Mouse (Mus musculus) olfactory bulb, adult 2 months (tissue): Measurements from ENCODE around the gene Atp7b. TPM values are rescaled to one million over a fixed set of nuclear protein-coding genes. Genes with fewer than 3 reads are reported as not detected.

Experiments used
- H3K27ac ChIP-seq: fragments of 200-500 bp; 2 replicates; pipeline ENCODE4 v1.5.1; 2012; ENCODE audit warnings: low read depth, low read length; ENCODE audit not compliant: insufficient read depth
- H3K4me1 ChIP-seq: fragments of 200-500 bp; 2 replicates; pipeline ENCODE4 v1.6.1; 2012; ENCODE audit warnings: low read length; ENCODE audit not compliant: control insufficient read depth, insufficient read depth
- H3K4me3 ChIP-seq: fragments of 200-500 bp; 2 replicates; pipeline ENCODE4 v1.5.1; 2012; ENCODE audit warnings: mild to moderate bottlenecking, low read depth, low read length, moderate library complexity; ENCODE audit not compliant: insufficient read depth
- CTCF ChIP-seq: fragments of 200-500 bp; IDR thresholded peaks from 2 replicates; pipeline ENCODE4 v1.5.1; 2012; ENCODE audit warnings: low read depth, mild to moderate bottlenecking, low read length, moderate library complexity; ENCODE audit not compliant: insufficient read depth
- POLR2A ChIP-seq: fragments of 200-500 bp; IDR thresholded peaks from 2 replicates; pipeline ENCODE4 v1.6.1; 2012; ENCODE audit warnings: mild to moderate bottlenecking, low read depth, low read length, moderate library complexity; ENCODE audit not compliant: insufficient read depth
- WGBS: fragments of 180-500 bp; shearing (Covaris S2); methylation state at CpG from one replicate; pipeline ENCODE4 v1.1.7; 2018; 5-methylcytosine and 5-hydroxymethylcytosine counted together
- polyA plus RNA-seq: library from polyadenylated mRNA; stranded (reverse); fragments of >200 nt; gene quantifications from 2 replicates; pipeline ENCODE4 v1.2.4, GENCODE M21; 2012; ENCODE audit warnings: low replicate concordance; ENCODE audit not compliant: missing spikeins, insufficient read depth, insufficient read length

Atp7b gene
- polyA plus RNA-seq, result not detected in 2 replicates

GRCm38 (mm10) chr8:22059821-22060445 is at the start of gene Atp7b:
TSS of gene Atp7b (minus strand) at chr8:22060305.
- H3K4me3 ChIP-seq, result peak within 1 kb of the TSS; percentile 99
- 1% methylated on average over 45 of the region's 46 CpGs for WGBS
- peaks cover 4% of the 10 kb centered on the region for H3K4me1 ChIP-seq
- H3K27ac ChIP-seq, result no peak within 1 kb of the TSS
- TF ChIP-seq CTCF, result 0 out of 2 replicates have a peak, but pooled peaks have one; percentile 5
- TF ChIP-seq POLR2A, result no peak; the same call in 1 of the 2 replicates

GRCm38 (mm10) chr8:22107020-22107419 is 46.9 kb upstream of the Atp7b start:
- Histone ChIP-seq H3K4me1 (no peaks in the 10 kb centered on the region), H3K4me3 (no peak overlapping the region), H3K27ac (no peak overlapping the region)
- no peak for TF ChIP-seq POLR2A
- TF ChIP-seq CTCF, result no peak
- WGBS, result 81% methylated on average over 4 of the region's 4 CpGs

DNA sequence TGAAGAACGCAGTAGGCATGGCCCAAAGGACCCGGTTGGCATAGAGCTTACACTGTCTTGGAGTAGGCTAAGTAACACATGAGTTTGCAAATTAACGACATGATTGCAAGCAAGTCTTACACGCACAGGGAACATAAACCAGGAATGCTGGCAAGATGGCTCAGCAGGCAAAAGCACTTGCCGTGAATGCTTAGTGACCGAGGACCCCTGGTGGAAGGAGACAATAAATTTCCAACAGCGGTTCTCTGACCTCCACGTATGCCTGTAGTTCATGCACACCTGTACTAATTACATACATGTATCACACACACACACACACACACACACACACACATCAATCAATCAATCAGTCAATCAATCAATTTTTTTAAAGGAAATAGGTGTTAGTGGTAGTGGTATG is 31.5 kb upstream of the Atp7b start:
- no peak overlapping the region for H3K4me3 ChIP-seq
- 47% methylated on average over 8 of the region's 8 CpGs for WGBS
- TF ChIP-seq CTCF (no peak), POLR2A (no peak)
- no peaks in the 10 kb centered on the region for H3K4me1 ChIP-seq
- H3K27ac ChIP-seq, result no peak overlapping the region

DNA sequence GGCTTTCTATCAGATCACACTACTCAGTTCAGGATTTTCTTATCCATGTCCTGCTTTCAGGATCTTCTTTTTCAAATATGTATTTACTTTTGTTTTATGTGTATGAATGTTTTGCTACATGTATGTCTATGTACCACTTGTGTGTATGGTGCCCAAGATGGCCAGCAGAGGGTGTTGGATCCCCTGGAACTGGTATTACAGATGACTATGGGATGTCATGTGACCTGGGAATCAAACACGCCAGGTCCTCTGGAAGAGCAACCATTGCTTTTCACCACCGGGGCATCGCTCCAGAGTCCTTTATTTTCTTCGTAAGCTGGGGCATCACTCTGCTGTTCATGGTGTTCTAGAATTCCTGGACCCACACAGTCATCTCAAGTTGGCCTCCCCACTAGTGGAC is 29.1 kb upstream of the Atp7b start:
- 95% methylated on average over 4 of the region's 4 CpGs for WGBS
- Histone ChIP-seq H3K4me1 (no peaks in the 10 kb centered on the region), H3K27ac (no peak overlapping the region), H3K4me3 (no peak overlapping the region)
- no peak for TF ChIP-seq POLR2A
- no peak for TF ChIP-seq CTCF

GRCm38 (mm10) chr8:22079313-22080007 is 19.4 kb upstream of the Atp7b start:
- Histone ChIP-seq H3K4me3 (no peak overlapping the region), H3K27ac (no peak overlapping the region), H3K4me1 (no peaks in the 10 kb centered on the region)
- TF ChIP-seq POLR2A (no peak), CTCF (no peak)
- 85% methylated on average over 9 of the region's 9 CpGs for WGBS

- no peak overlapping the region for H3K4me3 ChIP-seq
- TF ChIP-seq CTCF, result no peak
- TF ChIP-seq POLR2A, result no peak
- WGBS, result 3% methylated on average over 3 of the region's 3 CpGs
- H3K27ac ChIP-seq, result no peak overlapping the region
- peaks cover 4% of the 10 kb centered on the region for H3K4me1 ChIP-seq
Observed at GRCm38 (mm10) chr8:22061126-22061525, 1.0 kb upstream of the Atp7b start.

DNA sequence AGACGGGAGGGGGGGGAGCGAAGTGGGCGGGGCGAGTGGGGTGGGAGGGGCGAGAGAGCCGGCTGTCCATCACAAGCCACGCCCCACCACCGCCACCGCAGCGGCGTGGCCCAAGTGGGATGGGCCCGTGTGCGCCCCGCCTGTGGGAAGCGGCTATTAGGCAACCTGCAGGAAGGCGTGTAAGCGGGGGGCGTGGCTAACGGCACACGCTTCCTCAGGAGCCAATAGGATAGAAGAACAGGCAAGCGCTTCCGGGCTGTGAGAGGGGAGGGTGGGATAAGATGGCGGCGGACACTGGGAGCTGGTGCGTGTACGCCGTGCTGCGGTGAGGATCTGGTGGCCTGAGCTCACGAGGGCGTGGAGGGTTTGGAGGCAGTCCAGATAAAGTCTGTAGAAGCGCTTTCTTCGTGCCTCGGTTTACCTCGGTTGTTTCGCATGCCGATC is 363 bp upstream of the Atp7b start, which contains the start of gene Alg11:
Gene Alg11 (plus strand): TSS at position 276 of the 444 bp plus-strand sequence.
- H3K27ac ChIP-seq, result no peak within 1 kb of the TSS
- H3K4me3 ChIP-seq, result peak within 1 kb of the TSS; percentile 99
- TF ChIP-seq POLR2A, result peak; percentile 73
- no peak for TF ChIP-seq CTCF
- WGBS, result 1% methylated on average over 35 of the region's 36 CpGs
- H3K4me1 ChIP-seq, result peaks cover 4% of the 10 kb centered on the region

DNA sequence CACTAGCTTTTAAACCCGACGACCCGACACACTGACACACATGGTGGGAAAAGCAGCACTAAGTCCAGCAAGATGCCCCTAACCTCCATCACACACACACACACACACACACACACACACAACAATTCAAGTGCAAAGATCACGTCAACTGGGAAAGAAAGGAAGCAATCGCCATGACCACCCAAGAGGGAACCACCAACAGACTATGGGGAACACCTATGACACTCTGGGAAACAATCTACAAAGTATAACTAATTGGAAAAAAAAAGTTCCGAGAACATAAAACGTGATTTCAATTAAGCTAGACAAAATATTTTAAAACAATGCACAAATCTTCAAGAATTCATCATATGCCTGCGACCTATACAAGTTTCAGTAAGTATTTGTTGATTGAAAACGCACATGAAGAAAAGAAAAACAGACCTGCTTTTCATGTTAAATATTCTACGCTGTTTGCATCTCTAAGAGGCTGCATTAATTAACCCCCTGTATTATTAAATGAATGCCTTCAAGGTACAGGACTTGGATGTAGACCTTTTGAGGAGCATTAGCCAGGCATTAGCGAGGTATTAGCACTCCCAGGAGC is 859 bp downstream of the Atp7b start:
- TF ChIP-seq CTCF (no peak), POLR2A (no peak)
- H3K4me1 ChIP-seq, result peaks cover 4% of the 10 kb centered on the region
- 32% methylated on average over 11 of the region's 11 CpGs for WGBS
- peak overlapping the region; percentile 99 for H3K4me3 ChIP-seq
- H3K27ac ChIP-seq, result no peak overlapping the region

- 81% methylated on average over 9 of the region's 9 CpGs for WGBS
- H3K4me1 ChIP-seq, result peaks cover 4% of the 10 kb centered on the region
- no peak overlapping the region for H3K4me3 ChIP-seq
- TF ChIP-seq CTCF (no peak), POLR2A (no peak)
- H3K27ac ChIP-seq, result no peak overlapping the region
Observed at GRCm38 (mm10) chr8:22058368-22058767, 1.7 kb downstream of the Atp7b start.
